26 mouse cellular contexts compared by ENCODE assay signal in the genomic region with DNA sequence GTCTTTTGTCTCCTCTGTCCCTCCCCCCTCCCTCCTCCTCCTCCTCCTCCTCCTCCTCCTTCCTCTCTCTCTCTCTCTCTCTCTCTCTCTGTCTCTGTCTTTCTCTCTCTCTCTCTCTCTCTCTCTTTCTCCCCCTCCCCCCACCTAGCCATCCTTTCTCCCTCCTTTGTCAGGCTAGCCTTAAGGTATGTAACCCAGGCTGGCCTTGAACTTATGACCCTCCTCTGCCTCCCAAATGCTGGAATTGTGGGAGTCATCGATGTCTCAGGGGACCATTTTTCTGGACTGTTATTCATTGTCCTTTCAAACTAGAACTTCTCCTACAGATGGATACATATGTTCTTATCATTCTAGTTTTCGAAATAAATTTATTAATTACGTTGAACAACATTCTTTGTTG.
"Had no signal": no experiment of that assay in that cellular context is flagged by ENCODE, and none has a peak within 500 bp of the region (broad histone marks: within the 10 kb centered on the region; RNA-seq: fewer than 3 reads in every experiment).

No protein-coding gene starts in this region.

- H3K9ac ChIP-seq: embryonic facial prominence, embryonic 12.5 days; embryonic facial prominence, embryonic 13.5 days; embryonic facial prominence, embryonic 15.5 days; forebrain, embryonic 12.5 days; forebrain, embryonic 13.5 days; forebrain, embryonic 15.5 days; forebrain, postnatal 0 days had no signal

- H3K36me3 ChIP-seq: embryonic facial prominence, embryonic 12.5 days; embryonic facial prominence, embryonic 13.5 days; embryonic facial prominence, embryonic 15.5 days; forebrain, embryonic 10.5 days; forebrain, embryonic 12.5 days; forebrain, embryonic 15.5 days had no signal

- H3K27me3 ChIP-seq: embryonic facial prominence, embryonic 12.5 days; embryonic facial prominence, embryonic 13.5 days; embryonic facial prominence, embryonic 15.5 days; forebrain, embryonic 12.5 days; forebrain, embryonic 13.5 days; forebrain, embryonic 15.5 days had no signal

- DNase-seq: cerebellum, adult 9-10 months; cerebellum, adult 9-11 months; cerebellum, postnatal 10 days; cerebellum, postnatal 14 days; cerebellum, postnatal 25 days; cerebellum, postnatal 36 days; embryo, embryonic 11 days; forebrain, postnatal 0 days; gastrocnemius, adult 2 months; gastrocnemius, postnatal 10 days; gastrocnemius, postnatal 14 days; gastrocnemius, postnatal 25 days; gastrocnemius, postnatal 36 days; heart, adult 11 months; heart, adult 2 months had no signal

- H3K9me3 ChIP-seq: embryonic facial prominence, embryonic 10.5 days; embryonic facial prominence, embryonic 12.5 days; embryonic facial prominence, embryonic 13.5 days; embryonic facial prominence, embryonic 15.5 days; forebrain, embryonic 10.5 days; forebrain, embryonic 12.5 days; forebrain, embryonic 13.5 days; forebrain, embryonic 15.5 days had no signal

- H3K4me1 ChIP-seq: embryonic facial prominence, embryonic 12.5 days; embryonic facial prominence, embryonic 15.5 days had no signal

- H3K27ac ChIP-seq: embryonic facial prominence, embryonic 10.5 days; embryonic facial prominence, embryonic 12.5 days; embryonic facial prominence, embryonic 13.5 days; embryonic facial prominence, embryonic 15.5 days; forebrain, embryonic 10.5 days; forebrain, embryonic 12.5 days; forebrain, embryonic 13.5 days; forebrain, embryonic 15.5 days; heart, adult 2 months had no signal

- H3K4me2 ChIP-seq: embryonic facial prominence, embryonic 12.5 days; embryonic facial prominence, embryonic 13.5 days; embryonic facial prominence, embryonic 15.5 days; forebrain, embryonic 12.5 days; forebrain, embryonic 13.5 days; forebrain, embryonic 15.5 days had no signal

- H3K4me3 ChIP-seq: embryonic facial prominence, embryonic 10.5 days; embryonic facial prominence, embryonic 12.5 days; embryonic facial prominence, embryonic 13.5 days; embryonic facial prominence, embryonic 15.5 days; erythroblast, embryonic 14.5 days; forebrain, embryonic 10.5 days; forebrain, embryonic 12.5 days; forebrain, embryonic 13.5 days; forebrain, embryonic 15.5 days; gastrocnemius, adult 2 months; heart, adult 2 months had no signal

- ATAC-seq: forebrain, embryonic 13.5 days; forebrain, embryonic 14.5 days; forebrain, embryonic 15.5 days; forebrain, embryonic 16.5 days; forebrain, postnatal 0 days had no signal
